Mouse (Mus musculus) megakaryocyte-erythroid progenitor cell, adult 5-6 weeks (primary cell): ENCODE data around the gene Gtsf1l. TPM values are rescaled to one million over a fixed set of nuclear protein-coding genes. Genes with fewer than 3 reads are reported as not detected.

Experiments used
- ATAC-seq: replicated peaks from 2 replicates; pipeline ENCODE4 v1.8.0; 2016; ENCODE audit warnings: mild to moderate bottlenecking, inconsistent platforms; ENCODE audit not compliant: severe bottlenecking, poor library complexity, low FRiP score, low TSS enrichment
- total RNA-seq, 2 experiments: library from RNA; stranded (forward) in 1 of 2; stranded (reverse) in 1 of 2; fragments of 200-1000, 215-1000 nt in 1 of 2; fragments of >200 nt in 1 of 2; fragmentation: Nextera tagmentation in 1 of 2; gene quantifications; 2 replicates each; pipeline ENCODE4 v1.2.3; 2014 to 2017

Gene Gtsf1l
- total RNA-seq, 2 experiments from 2014 or later = not detected

DNA sequence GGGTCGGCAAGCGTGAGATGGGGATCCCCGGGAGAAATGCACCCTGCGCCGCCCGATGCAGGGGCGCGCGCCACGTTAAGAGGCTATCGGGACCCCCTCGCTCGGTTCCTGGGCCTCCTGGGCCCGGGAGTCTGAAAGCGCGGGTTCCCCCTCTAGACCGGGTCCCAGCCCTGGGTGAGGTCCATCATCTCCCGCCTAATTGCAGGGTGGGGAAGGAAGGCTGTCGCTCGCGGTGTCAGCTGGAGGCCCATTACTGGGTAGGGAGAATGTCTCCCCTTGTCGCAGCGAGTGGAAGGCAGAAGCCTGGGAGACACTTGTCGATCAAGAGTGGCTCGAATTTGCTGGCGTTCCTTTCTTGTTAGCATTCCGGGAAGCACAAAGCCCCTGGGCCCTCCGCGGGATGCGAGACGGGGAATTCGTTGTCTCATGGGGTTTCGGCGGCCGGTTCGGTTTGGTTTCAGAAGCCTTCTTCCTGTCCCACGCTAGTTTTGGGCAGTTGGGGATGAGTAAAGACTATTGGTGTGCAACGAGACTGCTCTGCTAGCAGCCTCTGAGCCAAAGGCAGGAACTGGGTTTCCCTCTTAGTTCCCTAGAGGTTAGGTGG, 32.7 kb downstream of the Gtsf1l start:
- ATAC-seq = 0 out of 2 replicates have a peak, but pooled peaks have one; percentile 18

DNA sequence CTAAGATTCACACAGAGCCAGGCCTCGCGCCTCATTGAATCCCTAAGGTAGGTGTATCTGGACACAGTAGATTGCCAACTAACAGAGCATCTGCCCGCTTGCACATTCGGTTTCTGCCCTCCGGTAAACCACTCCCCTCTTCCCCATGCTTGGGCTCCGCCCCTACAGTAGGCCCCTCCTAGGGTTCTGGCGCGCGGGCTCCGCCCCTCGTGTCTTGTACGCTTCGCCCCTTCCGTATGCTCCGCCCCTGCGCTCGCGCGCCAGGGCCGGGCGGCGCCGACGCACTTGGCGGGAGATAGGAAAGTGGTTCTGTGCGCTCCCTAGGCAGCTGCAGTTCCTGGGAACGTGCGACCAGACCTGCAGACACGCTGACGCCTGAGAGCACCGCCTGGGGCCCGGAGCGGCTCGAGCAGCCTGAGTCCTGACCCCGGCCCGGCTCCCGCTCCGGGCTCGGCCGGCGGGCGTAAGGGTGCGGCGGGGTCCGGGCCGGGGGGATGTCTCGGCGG, 33.3 kb downstream of the Gtsf1l start, which contains the start of gene Mybl2:
Gene Mybl2, plus strand, starts transcription at position 353 of the 506 bp plus-strand sequence.
- peak; percentile 96 for ATAC-seq

DNA sequence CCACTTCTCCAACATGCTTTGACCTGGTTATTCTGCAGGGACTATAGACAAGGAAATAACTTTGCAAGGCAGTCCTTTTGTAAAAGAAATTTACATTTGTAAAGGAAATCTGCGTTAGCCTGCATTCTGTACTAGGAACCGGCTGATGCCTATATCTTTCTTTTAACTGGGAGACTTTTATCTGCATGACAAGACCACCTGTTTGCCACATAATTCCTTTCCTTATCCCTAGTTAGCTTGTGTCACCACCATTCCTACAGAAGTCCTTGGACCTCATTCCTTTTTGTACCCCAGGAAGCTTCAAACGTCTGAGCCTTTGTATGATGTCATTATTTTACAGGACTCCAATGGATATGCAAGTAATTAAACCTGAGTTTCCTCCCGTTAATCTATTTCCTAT, 34.8 kb downstream of the Gtsf1l start:
- ATAC-seq = no peak

DNA sequence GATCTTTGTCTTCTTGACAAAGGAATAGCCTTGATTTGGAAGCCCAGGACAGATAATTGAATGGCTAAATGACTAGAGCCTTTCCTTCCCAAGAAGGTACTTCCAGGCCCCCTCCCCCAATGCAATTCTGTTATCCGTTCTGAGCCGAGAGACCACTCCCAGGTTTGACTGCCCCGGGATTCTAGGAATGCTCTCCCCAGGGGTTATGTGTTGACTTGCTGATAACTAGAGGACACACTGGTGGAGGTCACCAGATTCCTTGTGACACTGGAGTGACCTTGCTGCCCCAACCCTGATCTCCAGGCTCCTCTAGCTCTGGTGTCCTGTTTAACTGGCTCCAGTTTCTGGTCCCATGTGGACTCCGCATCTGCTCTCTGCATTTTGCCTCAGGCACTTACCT, 35.6 kb downstream of the Gtsf1l start:
- no peak for ATAC-seq

DNA sequence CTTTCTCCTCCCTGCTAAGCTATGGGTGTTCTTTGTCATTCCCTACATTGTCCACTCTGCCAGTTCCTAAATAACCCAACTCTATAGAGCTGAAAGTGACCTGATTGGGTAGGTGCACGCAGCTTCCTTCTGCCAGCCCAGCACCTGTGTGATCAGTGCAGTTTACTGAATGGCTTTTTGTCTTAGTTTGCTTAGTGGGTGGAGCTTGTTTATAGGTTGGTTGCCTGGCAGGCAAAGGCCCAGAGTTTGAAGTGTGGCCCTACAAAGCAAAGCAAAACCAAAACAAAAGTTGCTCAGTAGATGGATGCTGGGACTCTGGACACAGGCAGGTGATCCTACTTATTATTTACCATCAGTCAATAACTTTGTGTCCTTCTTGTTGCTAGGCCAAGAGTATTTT, 36.0 kb downstream of the Gtsf1l start:
- no peak for ATAC-seq

DNA sequence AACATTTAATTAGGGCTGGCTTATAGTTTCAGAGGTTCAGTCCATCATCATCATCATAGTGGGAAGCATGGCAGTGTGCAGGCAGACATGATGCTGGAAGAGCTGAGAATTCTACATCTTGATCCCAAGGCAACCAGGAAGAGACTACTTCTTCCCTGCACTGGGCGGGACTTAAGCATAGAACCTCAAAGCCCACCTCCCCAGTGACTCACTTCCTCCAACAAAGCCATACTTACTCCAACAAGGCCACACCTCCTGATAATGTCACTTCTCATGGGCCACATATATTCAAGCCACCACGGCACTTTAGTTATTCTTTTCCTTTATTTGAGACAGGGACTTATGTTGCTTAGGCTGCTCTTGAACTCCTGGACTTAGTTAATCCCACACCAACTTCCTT, 38.5 kb downstream of the Gtsf1l start:
- no peak for ATAC-seq

DNA sequence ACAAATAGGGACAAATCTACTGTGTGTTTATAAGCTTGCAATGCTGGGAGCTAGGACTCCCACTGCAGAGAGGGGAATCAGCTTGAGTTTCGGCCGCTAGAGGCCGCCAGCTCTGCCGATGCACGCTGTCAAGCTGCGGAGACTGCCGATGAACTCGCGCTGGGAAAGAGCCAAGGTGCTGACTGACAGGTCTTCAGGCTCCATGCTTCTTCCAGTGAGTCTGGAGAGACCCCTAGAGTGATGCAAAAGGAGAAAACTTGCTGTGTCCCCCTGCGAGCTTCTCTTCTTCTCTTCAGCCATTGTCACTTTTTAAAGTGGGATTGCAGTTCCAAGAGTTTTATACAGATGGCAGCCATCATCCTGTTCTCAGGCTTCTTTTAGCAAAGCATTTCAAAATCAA, 39.5 kb downstream of the Gtsf1l start:
- peak; percentile 98 for ATAC-seq

DNA sequence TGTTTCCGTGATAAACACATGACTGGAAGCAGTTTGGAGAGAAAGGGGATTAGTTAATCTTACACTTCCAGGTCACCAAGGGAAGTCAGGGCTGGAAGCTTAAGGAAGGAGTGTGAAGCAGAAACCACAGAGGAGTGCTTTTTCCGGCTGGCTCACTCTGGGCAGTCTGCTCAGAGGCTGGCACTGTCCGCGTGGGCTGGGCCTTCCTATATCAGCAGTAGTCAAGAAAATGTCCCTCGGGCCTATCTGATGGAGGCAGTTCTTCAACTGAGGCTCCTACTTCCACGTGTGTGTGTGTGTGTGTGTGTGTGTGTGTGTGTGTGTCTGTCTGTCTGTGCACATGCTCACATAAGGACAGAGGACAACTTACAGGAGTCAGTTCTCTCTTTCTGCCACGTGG, 47.7 kb downstream of the Gtsf1l start:
- peak; percentile 79 for ATAC-seq

Other genes with a start within 250 kb of the Gtsf1l start
- gene Srsf6, start 156.3 kb downstream of the Gtsf1l start, total RNA-seq (2014; fragmentation: Nextera tagmentation) = 233 and 311 TPM in 2 replicates
- 286 and 303 TPM in 2 replicates for gene Srsf6, start 156.3 kb downstream of the Gtsf1l start, total RNA-seq (2017)
- gene L3mbtl1, start 144.4 kb downstream of the Gtsf1l start, total RNA-seq (2014; fragmentation: Nextera tagmentation) = 0.81 TPM in 1 of 2 replicates, not detected in the other
- not detected in 2 replicates for gene L3mbtl1, start 144.4 kb downstream of the Gtsf1l start, total RNA-seq (2017)
- gene Sgk2, start 100.5 kb downstream of the Gtsf1l start, total RNA-seq (2014; fragmentation: Nextera tagmentation) = not detected in 2 replicates
- gene Sgk2, start 100.5 kb downstream of the Gtsf1l start, total RNA-seq (2017) = not detected in 2 replicates
- 30.3 and 37.7 TPM in 2 replicates for gene Ift52, start 70.5 kb downstream of the Gtsf1l start, total RNA-seq (2014; fragmentation: Nextera tagmentation)
- gene Ift52, start 70.5 kb downstream of the Gtsf1l start, total RNA-seq (2017) = 19.4 and 32.9 TPM in 2 replicates
- gene Mybl2, start 33.2 kb downstream of the Gtsf1l start, total RNA-seq (2014; fragmentation: Nextera tagmentation) = 52.7 and 60.8 TPM in 2 replicates
- 22.3 and 33.9 TPM in 2 replicates for gene Mybl2, start 33.2 kb downstream of the Gtsf1l start, total RNA-seq (2017)
- 0.87 TPM in 1 of 2 replicates, not detected in the other for gene Tox2, start 115.3 kb upstream of the Gtsf1l start, total RNA-seq (2014; fragmentation: Nextera tagmentation)
- gene Tox2, start 115.3 kb upstream of the Gtsf1l start, total RNA-seq (2017) = 4.1 TPM in 1 of 2 replicates, not detected in the other